Mouse (Mus musculus): ENCODE measurements around the gene Cyth2.

- TF ChIP-seq CTCF (IDR thresholded peaks at IDR 0.05; ENCODE audit: extremely low read depth, insufficient read length, insufficient replicate concordance, low read depth, low read length): no peak
- TF ChIP-seq POLR2A (IDR thresholded peaks at IDR 0.05; ENCODE audit: low read depth, low read length): no peak
These were observed 6.5 kb upstream of the Cyth2 start for GRCm38 (mm10) chr7:45820913-45821312.
